Mouse (Mus musculus): ENCODE measurements at regions not wholly inside any gene's neighbourhood (a gene's known extent, or its start where the extent isn't known, plus 50 kb on each side); places are given as distances from the start of the nearest gene placed in this dataset.

- no peak for TF ChIP-seq CTCF (IDR thresholded peaks at IDR 0.05; ENCODE audit: low read depth)
- TF ChIP-seq EP300 (optimal IDR thresholded peaks at IDR 0.05): no peak
Measured at GRCm38 (mm10) chr17:81201052-81201451, 136.2 kb upstream of the Thumpd2 start.
